Mouse (Mus musculus) bone marrow, adult 2 months (tissue): ENCODE measurements around the gene Cdc123.

Experiments used
- CTCF ChIP-seq: fragments of 200-500 bp; IDR thresholded peaks from 2 replicates; pipeline ENCODE4 v1.5.1; 2011; ENCODE audit warnings: low read length, control low read depth; ENCODE audit not compliant: control insufficient read depth, insufficient read depth
- POLR2A ChIP-seq: fragments of 200-500 bp; IDR thresholded peaks from 2 replicates; pipeline ENCODE4 v1.6.1; 2011; ENCODE audit warnings: low read depth, mild to moderate bottlenecking, control low read depth, low read length, borderline replicate concordance; ENCODE audit not compliant: control insufficient read depth

GRCm38 (mm10) chr2:5789625-5790160 lies 55.3 kb downstream of the Cdc123 start:
- TF ChIP-seq POLR2A (no peak), CTCF (no peak)
